Mouse (Mus musculus) cerebellum, adult 2 months (tissue): ENCODE measurements around the gene Dennd2a. TPM values are rescaled to one million over a fixed set of nuclear protein-coding genes. Genes with fewer than 3 reads are reported as not detected.

ENCODE experiments used
- DNase-seq, 2 experiments: peaks; one replicate each; pipeline ENCODE4 v3.0.0; 2021
- H3K27ac ChIP-seq: fragments of 200-500 bp; 2 replicates; pipeline ENCODE4 v1.5.1; 2012; ENCODE audit warnings: low read length, control low read depth, inconsistent platforms; ENCODE audit not compliant: insufficient read depth
- H3K27me3 ChIP-seq: fragments of 200-500 bp; 2 replicates; pipeline ENCODE4 v1.6.1; 2012; ENCODE audit warnings: inconsistent platforms, mild to moderate bottlenecking, low read length, moderate library complexity; ENCODE audit not compliant: control insufficient read depth, insufficient read depth
- H3K4me1 ChIP-seq: fragments of 200-500 bp; 2 replicates; pipeline ENCODE4 v1.6.1; 2011; ENCODE audit warnings: low read length; ENCODE audit not compliant: control insufficient read depth, insufficient read depth
- H3K4me3 ChIP-seq: fragments of 200-500 bp; replicated peaks from 2 replicates; pipeline ENCODE3; 2011; ENCODE audit warnings: mild to moderate bottlenecking, low read depth, low read length, control low read depth; ENCODE audit not compliant: insufficient read depth
- CTCF ChIP-seq: fragments of 200-500 bp; IDR thresholded peaks from 2 replicates; pipeline ENCODE4 v1.5.1; 2011; ENCODE audit warnings: low read depth, mild to moderate bottlenecking, control low read depth, low read length, moderate library complexity, borderline replicate concordance; ENCODE audit not compliant: insufficient read depth
- POLR2A ChIP-seq: fragments of 200-500 bp; IDR thresholded peaks from 2 replicates; pipeline ENCODE4 v1.6.1; 2011; ENCODE audit warnings: low read length, control low read depth, borderline replicate concordance; ENCODE audit not compliant: insufficient read depth
- WGBS: fragments of 180-500 bp; shearing (Covaris S2); methylation state at CpG from one replicate; pipeline ENCODE4 v1.1.7; 2018; 5-methylcytosine and 5-hydroxymethylcytosine counted together
- polyA plus RNA-seq: library from polyadenylated mRNA; depleted of rRNA; stranded (reverse); fragments of >200 nt; gene quantifications from 2 replicates; pipeline ENCODE4 v1.2.3, GENCODE M21; 2012

The Dennd2a gene
- polyA plus RNA-seq, 1 experiment = 12.3 TPM

DNA sequence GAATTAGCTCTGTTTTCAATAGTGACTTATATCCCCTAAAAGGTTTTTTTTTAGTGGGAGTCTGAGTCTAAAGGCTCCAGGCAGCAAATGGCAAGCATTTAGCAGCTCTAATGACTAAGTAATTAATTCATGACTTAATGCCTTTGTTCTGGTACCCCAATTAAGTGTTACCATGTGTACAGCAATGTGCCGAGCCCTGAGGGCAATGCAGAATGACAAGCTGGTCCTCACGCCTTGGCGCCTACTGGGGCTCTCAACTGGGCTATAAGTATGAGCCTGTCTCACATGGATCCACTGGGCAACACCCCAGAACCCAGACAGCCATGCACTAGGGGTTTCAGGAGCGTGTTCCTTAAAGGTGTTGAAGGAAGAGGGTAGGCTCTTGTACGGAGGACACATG, 66.5 kb downstream of the Dennd2a start:
- 84% methylated on average over 5 of the region's 5 CpGs for WGBS
- Histone ChIP-seq H3K4me1 (no peaks in the 10 kb centered on the region; the same call in 1 of the 2 replicates), H3K4me3 (no peak overlapping the region), H3K27ac (no peak overlapping the region), H3K27me3 (no peaks in the 10 kb centered on the region)
- DNase-seq = no peak
- TF ChIP-seq CTCF (no peak), POLR2A (no peak)

DNA sequence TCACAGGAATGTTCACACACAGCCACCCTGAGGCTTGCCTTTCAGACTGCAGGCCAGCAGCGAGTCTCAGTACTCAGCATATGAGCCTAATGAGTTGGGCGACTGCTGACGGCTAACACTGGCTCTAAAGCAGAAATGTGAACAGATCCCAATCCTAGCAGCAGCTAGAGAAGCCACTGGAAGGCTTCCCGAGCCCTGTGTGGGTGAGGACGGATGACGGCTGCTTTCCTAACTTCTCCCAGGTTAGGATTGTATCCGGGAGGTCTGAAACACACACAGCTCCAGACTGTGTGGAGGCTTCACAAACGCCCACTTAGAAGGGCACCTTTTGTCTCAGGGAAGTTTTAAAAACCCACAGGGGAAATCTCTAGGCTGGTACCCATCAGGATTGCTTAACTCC, 69.4 kb downstream of the Dennd2a start:
- Histone ChIP-seq H3K27ac (no peak overlapping the region), H3K4me3 (no peak overlapping the region), H3K27me3 (no peaks in the 10 kb centered on the region), H3K4me1 (no peaks in the 10 kb centered on the region; the same call in 1 of the 2 replicates)
- WGBS = 92% methylated on average over 8 of the region's 8 CpGs
- no peak for DNase-seq
- no peak for TF ChIP-seq POLR2A
- no peak for TF ChIP-seq CTCF

DNA sequence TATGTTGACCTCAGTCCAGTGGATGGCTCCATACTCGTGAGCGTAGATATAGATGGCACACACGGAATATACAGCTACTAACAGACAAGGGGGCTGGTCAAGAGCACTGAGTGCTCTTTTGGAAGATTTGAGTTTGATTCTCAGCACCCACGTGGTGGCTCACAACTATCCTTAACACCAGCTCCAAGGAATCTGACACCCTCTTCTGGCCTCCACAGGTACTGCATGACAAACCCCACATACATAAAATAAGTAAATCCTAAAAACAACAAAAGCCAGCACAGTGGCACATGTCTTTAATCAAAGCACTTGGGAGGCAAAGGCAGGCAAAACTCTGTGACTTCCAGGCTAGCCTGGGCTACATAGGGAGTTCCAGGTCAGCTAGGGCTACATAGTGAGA, 74.0 kb downstream of the Dennd2a start:
- 96% methylated on average over 4 of the region's 4 CpGs for WGBS

DNA sequence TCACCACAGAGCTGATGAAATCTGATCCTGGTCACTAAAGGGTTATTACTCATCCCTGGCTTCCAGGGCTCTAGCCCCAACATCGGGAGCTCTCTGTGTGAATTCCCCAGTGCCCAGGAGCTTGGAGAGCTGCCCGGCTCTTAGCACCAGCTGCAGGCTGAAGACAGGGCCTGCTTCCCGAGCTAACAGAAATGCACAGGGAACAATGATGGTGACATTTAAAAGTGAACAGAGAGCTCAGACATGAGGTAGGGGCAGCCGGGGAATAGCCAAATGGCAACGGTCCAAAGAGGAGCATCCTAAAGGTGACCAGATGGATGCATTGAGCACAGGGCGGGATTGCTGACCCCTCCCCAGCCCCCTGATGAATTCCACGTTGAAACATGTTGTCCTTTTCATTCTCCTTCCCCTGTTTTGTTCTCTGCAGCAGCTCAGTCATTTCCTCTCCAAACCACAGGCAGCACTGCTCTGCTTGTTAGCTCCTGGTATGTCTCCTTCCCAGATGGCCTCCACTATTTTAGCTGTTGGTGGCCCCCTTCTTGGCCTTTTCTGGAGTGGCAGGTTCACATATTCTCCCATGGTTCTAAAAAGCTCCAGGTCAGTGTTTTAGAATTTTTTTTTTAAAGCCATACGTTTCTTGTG, 79.0 kb downstream of the Dennd2a start:
- WGBS = 27% methylated on average over 8 of the region's 8 CpGs

More for the DNA sequence above, 74.0 kb downstream of the Dennd2a start:
- 0 out of 2 replicates have a peak, but pooled peaks have one; percentile 4 for TF ChIP-seq CTCF
- no peak for TF ChIP-seq POLR2A
- no peaks in the 10 kb centered on the region for H3K27me3 ChIP-seq
- H3K27ac ChIP-seq = no peak overlapping the region
- H3K4me3 ChIP-seq = no peak overlapping the region
- H3K4me1 ChIP-seq = peaks cover 1% of the 10 kb centered on the region
- no peak for DNase-seq

DNA sequence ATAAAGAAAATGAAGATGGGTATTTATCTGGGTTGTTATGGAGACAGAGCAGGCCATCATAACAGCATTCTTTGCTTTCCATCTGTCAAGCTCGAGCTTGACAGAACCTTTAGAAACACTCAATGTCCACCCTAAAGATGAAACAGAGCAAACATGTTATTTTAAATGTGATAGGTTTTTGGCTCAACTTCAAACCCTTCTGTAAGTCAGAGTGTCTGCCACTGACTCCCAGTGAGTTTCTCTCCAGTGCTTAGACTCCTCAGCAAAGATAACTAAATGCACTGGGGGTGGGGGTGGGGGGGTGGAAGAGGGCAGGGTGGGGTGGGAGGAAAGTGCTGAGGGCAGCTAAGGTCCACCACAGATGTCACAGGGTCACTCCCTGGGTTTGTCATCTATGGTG, 81.0 kb downstream of the Dennd2a start:
- DNase-seq = no peak
- no peaks in the 10 kb centered on the region for H3K27me3 ChIP-seq
- WGBS = 46% methylated on average over 1 of the region's 1 CpGs
- H3K4me1 ChIP-seq = peaks cover 4% of the 10 kb centered on the region; the same call in 1 of the 2 replicates
- H3K27ac ChIP-seq = no peak overlapping the region
- TF ChIP-seq CTCF = no peak
- no peak for TF ChIP-seq POLR2A
- no peak overlapping the region for H3K4me3 ChIP-seq

More for the DNA sequence above, 79.0 kb downstream of the Dennd2a start:
- no peak overlapping the region for H3K27ac ChIP-seq
- peak; percentile 31 to 36 for DNase-seq
- no peaks in the 10 kb centered on the region for H3K27me3 ChIP-seq
- no peak overlapping the region for H3K4me3 ChIP-seq
- TF ChIP-seq CTCF = no peak
- H3K4me1 ChIP-seq = peaks cover 4% of the 10 kb centered on the region; the same call in 1 of the 2 replicates

DNA sequence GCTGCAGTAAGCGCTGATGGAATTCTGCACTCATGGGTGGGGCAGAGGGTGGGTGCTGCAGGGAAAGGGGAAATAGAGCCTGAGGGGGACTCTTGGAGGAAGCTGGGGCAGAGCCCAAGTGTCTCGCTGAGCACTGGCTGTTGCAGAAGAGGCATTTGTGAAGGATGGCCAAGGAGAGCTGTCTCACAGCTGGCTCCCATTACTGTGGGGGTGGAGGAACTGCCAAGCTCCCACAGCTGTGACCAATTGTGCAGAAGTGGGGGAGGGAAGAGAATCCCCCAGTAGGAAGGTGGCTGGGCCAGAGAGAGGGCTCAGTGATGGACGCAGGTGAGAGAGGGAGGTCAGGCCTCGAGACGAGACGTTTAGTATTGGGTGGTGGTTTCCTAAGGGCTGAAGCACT, 83.2 kb downstream of the Dennd2a start:
- H3K4me3 ChIP-seq = no peak overlapping the region
- no peaks in the 10 kb centered on the region for H3K27me3 ChIP-seq
- WGBS = 47% methylated on average over 6 of the region's 6 CpGs
- TF ChIP-seq CTCF (no peak), POLR2A (no peak)
- peaks cover 4% of the 10 kb centered on the region; the same call in 1 of the 2 replicates for H3K4me1 ChIP-seq
- no peak overlapping the region for H3K27ac ChIP-seq
- DNase-seq = no peak

DNA sequence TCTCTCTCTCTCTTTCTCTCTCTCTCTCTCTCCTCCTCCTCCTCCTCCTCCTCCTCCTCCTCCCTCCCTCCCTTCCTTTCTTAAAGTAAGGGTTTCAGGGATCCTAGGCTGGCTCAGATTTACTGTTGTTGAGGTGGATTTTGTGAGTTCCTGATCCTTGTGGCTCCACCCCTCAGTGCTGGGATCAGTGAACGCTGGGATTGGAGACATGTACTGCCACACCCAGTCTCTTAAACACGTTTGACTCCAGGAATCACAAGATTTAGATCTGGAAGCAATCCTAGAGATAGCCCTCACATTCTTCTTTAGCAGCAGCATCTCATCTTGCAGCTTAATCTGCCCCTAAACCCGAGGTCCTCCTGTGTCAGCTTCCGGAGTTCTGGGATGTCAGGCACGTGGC, 84.8 kb downstream of the Dennd2a start:
- Histone ChIP-seq H3K27ac (no peak overlapping the region), H3K4me1 (no peaks in the 10 kb centered on the region), H3K4me3 (no peak overlapping the region), H3K27me3 (no peaks in the 10 kb centered on the region)
- DNase-seq = no peak
- TF ChIP-seq CTCF = no peak
- TF ChIP-seq POLR2A = no peak
- 79% methylated on average over 5 of the region's 5 CpGs for WGBS

DNA sequence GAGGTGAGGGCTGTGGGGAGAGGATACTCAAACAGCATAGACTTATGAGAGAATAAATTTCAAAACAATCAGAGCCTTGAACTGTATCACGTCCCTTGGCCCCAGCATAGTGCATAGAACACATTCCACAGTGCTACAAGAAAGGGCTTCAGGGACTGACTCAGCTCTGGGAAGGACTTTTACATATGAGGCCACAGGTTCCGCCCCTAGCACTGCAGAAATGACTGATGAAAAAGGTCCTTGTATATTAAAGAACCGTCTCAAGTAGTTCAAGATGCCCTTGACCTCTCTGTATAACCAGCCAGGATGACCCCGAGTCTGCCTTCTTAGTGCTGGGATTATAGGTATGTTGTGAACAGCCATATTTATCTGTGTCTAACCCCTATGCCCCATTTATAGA, 85.4 kb downstream of the Dennd2a start:
- H3K27ac ChIP-seq = no peak overlapping the region
- H3K27me3 ChIP-seq = no peaks in the 10 kb centered on the region
- H3K4me3 ChIP-seq = no peak overlapping the region
- no peaks in the 10 kb centered on the region for H3K4me1 ChIP-seq
- DNase-seq = no peak
- WGBS = 95% methylated on average over 4 of the region's 4 CpGs
- no peak for TF ChIP-seq POLR2A
- no peak for TF ChIP-seq CTCF

DNA sequence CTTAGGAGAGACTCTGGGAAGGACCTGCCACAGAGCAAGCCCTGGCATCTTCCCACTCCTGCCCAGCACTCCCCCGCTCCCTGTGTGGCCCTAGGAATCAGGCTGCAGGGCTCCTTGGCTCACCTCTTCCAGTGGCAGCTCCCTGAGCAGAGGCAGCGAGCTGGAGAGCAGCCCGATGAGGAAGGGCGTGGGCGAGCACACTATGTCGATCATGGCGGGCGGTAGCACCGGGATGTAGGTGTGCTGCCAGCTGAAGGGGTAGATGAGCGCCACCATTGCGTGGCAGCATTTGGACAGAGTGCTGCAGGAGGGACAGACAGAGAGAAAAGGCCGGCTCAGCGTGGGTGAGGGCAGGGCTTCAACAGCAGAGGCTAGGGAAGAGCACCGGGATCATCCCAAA, 87.6 kb downstream of the Dennd2a start:
- no peak overlapping the region for H3K4me3 ChIP-seq
- 66% methylated on average over 14 of the region's 14 CpGs for WGBS
- no peak for TF ChIP-seq POLR2A
- no peak for TF ChIP-seq CTCF
- H3K4me1 ChIP-seq = no peaks in the 10 kb centered on the region
- DNase-seq = peak; percentile 15 to 17
- H3K27ac ChIP-seq = no peak overlapping the region
- H3K27me3 ChIP-seq = no peaks in the 10 kb centered on the region
